Mouse (Mus musculus): Measurements from ENCODE around the gene Trappc2l. TPM values are rescaled to one million over a fixed set of nuclear protein-coding genes. Genes with fewer than 3 reads are reported as not detected.
A peak's percentile ranks its signal among the peaks of the same experiment; 100 is the strongest.
"Not testable (repeated sequence)": the region's sequence is repeated elsewhere in the genome, so short reads cannot be mapped to it uniquely, and the experiment has no call there.

Trappc2l gene
- polyA plus RNA-seq, 1 experiment from 2014 or later, result 84.8 TPM

- peak overlapping the region; percentile 93 for H3K9ac ChIP-seq (ENCODE audit: low read length)
- no peak overlapping the region for H3K27ac ChIP-seq (replicated peaks in 1 of 2; ENCODE audit: control insufficient read depth in 1 of 2, insufficient read depth in 1 of 2, low read depth in 2 of 2, low read length in 2 of 2)
- H3K4me2 ChIP-seq (ENCODE audit: low read length), result peak overlapping the region; percentile 92
- peaks cover 51% of the 10 kb centered on the region for H3K36me3 ChIP-seq (ENCODE audit: control insufficient read depth, insufficient read depth, low read length)
- no peaks in the 10 kb centered on the region for H3K9me3 ChIP-seq (ENCODE audit: control insufficient read depth, low read length)
- H3K4me1 ChIP-seq (ENCODE audit: control insufficient read depth in 2 of 2, insufficient read depth in 2 of 2, low read length in 2 of 2), result peaks cover 14 to 28% of the 10 kb centered on the region in 2 experiments
- peak overlapping the region; percentile 40 to 88 for H3K4me3 ChIP-seq (ENCODE audit: control insufficient read depth in 1 of 2, insufficient read depth in 1 of 2, low read depth in 1 of 2, low read length in 2 of 2)
- no peaks in the 10 kb centered on the region for H3K27me3 ChIP-seq (ENCODE audit: control insufficient read depth, insufficient read depth, low read length)
- ATAC-seq (ENCODE audit: insufficient number of reproducible peaks, insufficient read depth, low FRiP score, low read depth), result no peak
- 62% methylated on average over 9 of the region's 9 CpGs for WGBS
Measured at GRCm38 (mm10) chr8:122569329-122569728, 42.1 kb upstream of the Trappc2l start.

DNA sequence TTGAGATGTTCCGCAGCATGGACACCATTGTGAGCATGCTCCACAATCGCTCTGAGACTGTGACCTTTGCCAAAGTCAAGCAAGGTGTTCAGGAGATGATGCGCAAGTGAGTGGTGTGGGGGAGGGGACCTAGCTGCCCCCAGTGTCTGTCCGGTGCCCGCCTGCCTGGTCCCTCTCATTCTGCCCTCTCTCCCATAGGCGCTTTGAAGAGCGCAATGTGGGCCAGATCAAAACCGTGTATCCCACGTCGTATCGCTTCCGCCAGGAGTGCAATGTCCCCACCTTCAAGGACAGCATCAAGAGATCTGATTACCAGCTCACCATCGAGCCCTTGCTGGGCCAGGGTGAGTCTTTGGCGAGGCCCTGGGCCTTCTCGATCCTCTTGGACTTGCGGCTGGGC lies 41.4 kb upstream of the Trappc2l start:
- Histone ChIP-seq H3K27ac (replicated peaks in 1 of 2; ENCODE audit: control insufficient read depth in 1 of 2, insufficient read depth in 1 of 2, low read depth in 2 of 2, low read length in 2 of 2) (no peak overlapping the region), H3K9me3 (ENCODE audit: control insufficient read depth, low read length) (no peaks in the 10 kb centered on the region), H3K4me3 (ENCODE audit: control insufficient read depth in 1 of 2, insufficient read depth in 1 of 2, low read depth in 1 of 2, low read length in 2 of 2) (no peak overlapping the region), H3K4me2 (ENCODE audit: low read length) (no peak overlapping the region), H3K27me3 (ENCODE audit: control insufficient read depth, insufficient read depth, low read length) (no peaks in the 10 kb centered on the region), H3K36me3 (ENCODE audit: control insufficient read depth, insufficient read depth, low read length) (peaks cover 52% of the 10 kb centered on the region), H3K9ac (ENCODE audit: low read length) (no peak overlapping the region), H3K4me1 (ENCODE audit: control insufficient read depth in 2 of 2, insufficient read depth in 2 of 2, low read length in 2 of 2) (peaks cover 21 to 34% of the 10 kb centered on the region in 2 experiments)
- 94% methylated on average over 16 of the region's 16 CpGs for WGBS
- ATAC-seq (ENCODE audit: insufficient number of reproducible peaks, insufficient read depth, low FRiP score, low read depth), result no peak

DNA sequence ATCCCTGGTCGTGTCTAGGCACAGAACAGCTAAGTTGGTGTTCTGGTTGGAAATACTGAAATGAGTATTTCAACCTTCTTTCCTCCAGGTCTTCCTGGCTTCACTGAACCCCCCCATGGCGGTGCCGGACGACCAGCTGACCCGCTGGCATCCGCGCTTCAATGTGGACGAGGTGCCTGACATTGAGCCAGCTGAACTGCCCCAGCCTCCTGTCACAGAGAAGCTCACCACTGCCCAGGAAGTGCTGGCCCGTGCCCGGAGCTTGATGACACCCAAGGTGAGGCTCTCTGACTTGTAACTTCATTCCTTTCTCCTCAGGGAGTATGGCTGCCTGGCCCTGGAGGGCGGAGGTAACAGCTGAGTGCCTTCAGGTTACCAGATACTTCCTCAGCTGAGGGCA lies 40.3 kb upstream of the Trappc2l start:
- H3K4me3 ChIP-seq (ENCODE audit: control insufficient read depth in 1 of 2, insufficient read depth in 1 of 2, low read depth in 1 of 2, low read length in 2 of 2), result no peak overlapping the region
- peaks cover 52% of the 10 kb centered on the region for H3K36me3 ChIP-seq (ENCODE audit: control insufficient read depth, insufficient read depth, low read length)
- no peak overlapping the region for H3K27ac ChIP-seq (replicated peaks in 1 of 2; ENCODE audit: control insufficient read depth in 1 of 2, insufficient read depth in 1 of 2, low read depth in 2 of 2, low read length in 2 of 2)
- no peak overlapping the region for H3K4me2 ChIP-seq (ENCODE audit: low read length)
- ATAC-seq (ENCODE audit: insufficient number of reproducible peaks, insufficient read depth, low FRiP score, low read depth), result no peak
- H3K27me3 ChIP-seq (ENCODE audit: control insufficient read depth, insufficient read depth, low read length), result no peaks in the 10 kb centered on the region
- WGBS, result 93% methylated on average over 11 of the region's 11 CpGs
- no peaks in the 10 kb centered on the region for H3K9me3 ChIP-seq (ENCODE audit: control insufficient read depth, low read length)
- H3K4me1 ChIP-seq (ENCODE audit: control insufficient read depth in 2 of 2, insufficient read depth in 2 of 2, low read length in 2 of 2), result peaks cover 32 to 46% of the 10 kb centered on the region in 2 experiments
- H3K9ac ChIP-seq (ENCODE audit: low read length), result no peak overlapping the region

DNA sequence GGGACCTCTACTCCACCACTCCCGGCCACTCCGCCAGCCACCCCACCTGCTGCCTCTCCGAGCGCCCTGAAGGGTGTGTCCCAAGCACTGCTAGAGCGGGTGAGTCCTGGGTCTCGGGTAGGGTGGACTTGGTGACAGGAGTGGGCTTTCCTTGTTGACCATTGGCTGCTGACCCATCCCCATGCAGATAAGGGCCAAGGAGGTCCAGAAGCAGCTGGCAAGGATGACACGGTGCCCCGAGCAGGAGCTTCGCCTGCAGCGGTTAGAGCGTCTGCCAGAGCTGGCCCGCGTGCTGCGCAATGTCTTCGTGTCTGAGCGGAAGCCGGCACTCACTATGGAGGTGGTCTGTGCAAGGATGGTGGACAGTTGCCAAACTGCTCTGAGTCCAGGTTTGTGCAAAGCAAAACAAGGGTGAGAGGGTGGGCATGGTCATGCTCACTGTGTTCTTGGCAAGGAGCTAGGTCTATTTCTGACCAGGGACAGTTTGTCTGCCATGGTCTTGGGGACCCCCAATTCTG lies 39.6 kb upstream of the Trappc2l start:
- H3K9me3 ChIP-seq (ENCODE audit: control insufficient read depth, low read length), result no peaks in the 10 kb centered on the region
- H3K27ac ChIP-seq (replicated peaks in 1 of 2; ENCODE audit: control insufficient read depth in 1 of 2, insufficient read depth in 1 of 2, low read depth in 2 of 2, low read length in 2 of 2), result no peak overlapping the region
- ATAC-seq (ENCODE audit: insufficient number of reproducible peaks, insufficient read depth, low FRiP score, low read depth), result no peak
- H3K27me3 ChIP-seq (ENCODE audit: control insufficient read depth, insufficient read depth, low read length), result no peaks in the 10 kb centered on the region
- H3K4me2 ChIP-seq (ENCODE audit: low read length), result no peak overlapping the region
- peaks cover 52% of the 10 kb centered on the region for H3K36me3 ChIP-seq (ENCODE audit: control insufficient read depth, insufficient read depth, low read length)
- 92% methylated on average over 17 of the region's 17 CpGs for WGBS
- H3K9ac ChIP-seq (ENCODE audit: low read length), result no peak overlapping the region
- peaks cover 31 to 43% of the 10 kb centered on the region in 2 experiments for H3K4me1 ChIP-seq (ENCODE audit: control insufficient read depth in 2 of 2, insufficient read depth in 2 of 2, low read length in 2 of 2)
- no peak overlapping the region for H3K4me3 ChIP-seq (ENCODE audit: control insufficient read depth in 1 of 2, insufficient read depth in 1 of 2, low read depth in 1 of 2, low read length in 2 of 2)

GRCm38 (mm10) chr8:122572751-122573150 lies 38.7 kb upstream of the Trappc2l start:
- Histone ChIP-seq H3K4me3 (ENCODE audit: control insufficient read depth in 1 of 2, insufficient read depth in 1 of 2, low read depth in 1 of 2, low read length in 2 of 2) (no peak overlapping the region), H3K4me2 (ENCODE audit: low read length) (no peak overlapping the region), H3K4me1 (ENCODE audit: control insufficient read depth in 2 of 2, insufficient read depth in 2 of 2, low read length in 2 of 2) (peaks cover 31 to 45% of the 10 kb centered on the region in 2 experiments), H3K9ac (ENCODE audit: low read length) (no peak overlapping the region), H3K9me3 (ENCODE audit: control insufficient read depth, low read length) (no peaks in the 10 kb centered on the region), H3K36me3 (ENCODE audit: control insufficient read depth, insufficient read depth, low read length) (peaks cover 52% of the 10 kb centered on the region), H3K27me3 (ENCODE audit: control insufficient read depth, insufficient read depth, low read length) (no peaks in the 10 kb centered on the region), H3K27ac (replicated peaks in 1 of 2; ENCODE audit: control insufficient read depth in 1 of 2, insufficient read depth in 1 of 2, low read depth in 2 of 2, low read length in 2 of 2) (no peak overlapping the region)
- ATAC-seq (ENCODE audit: insufficient number of reproducible peaks, insufficient read depth, low FRiP score, low read depth), result no peak
- WGBS, result 90% methylated on average over 3 of the region's 3 CpGs

DNA sequence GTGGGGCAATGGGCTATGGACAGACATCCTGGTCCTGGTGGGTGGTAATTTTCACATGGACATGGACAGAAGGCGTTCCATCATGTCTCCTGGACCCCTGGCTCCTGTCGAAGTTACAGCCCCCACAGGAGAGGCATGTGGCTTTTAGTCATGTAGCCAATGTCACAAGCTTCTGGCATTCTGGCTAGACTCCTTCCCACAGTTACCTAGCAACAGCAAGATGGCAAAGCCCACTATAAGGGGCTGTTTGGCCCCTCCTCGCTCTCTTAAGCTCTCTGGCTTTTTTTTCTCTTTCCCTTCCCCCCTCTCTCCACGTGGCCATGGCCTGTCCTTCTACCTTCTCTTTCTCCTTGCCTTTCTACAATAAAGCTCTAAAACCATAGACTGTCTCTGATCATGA lies 38.3 kb upstream of the Trappc2l start:
- H3K4me1 ChIP-seq (ENCODE audit: control insufficient read depth in 2 of 2, insufficient read depth in 2 of 2, low read length in 2 of 2), result peaks cover 31 to 45% of the 10 kb centered on the region in 2 experiments
- not testable (repeated sequence) for H3K9ac ChIP-seq (ENCODE audit: low read length); H3K9me3 ChIP-seq (ENCODE audit: control insufficient read depth, low read length); H3K27me3 ChIP-seq (ENCODE audit: control insufficient read depth, insufficient read depth, low read length); H3K27ac ChIP-seq (replicated peaks in 1 of 2; ENCODE audit: control insufficient read depth in 1 of 2, insufficient read depth in 1 of 2, low read depth in 2 of 2, low read length in 2 of 2); H3K4me2 ChIP-seq (ENCODE audit: low read length); H3K4me3 ChIP-seq (ENCODE audit: control insufficient read depth in 1 of 2, insufficient read depth in 1 of 2, low read depth in 1 of 2, low read length in 2 of 2); ATAC-seq (ENCODE audit: insufficient number of reproducible peaks, insufficient read depth, low FRiP score, low read depth)
- peaks cover 52% of the 10 kb centered on the region for H3K36me3 ChIP-seq (ENCODE audit: control insufficient read depth, insufficient read depth, low read length)
- WGBS, result 58% methylated on average over 4 of the region's 4 CpGs

- no peak overlapping the region for H3K4me2 ChIP-seq (ENCODE audit: low read length)
- WGBS, result 69% methylated on average over 9 of the region's 9 CpGs
- no peak overlapping the region for H3K4me3 ChIP-seq (ENCODE audit: control insufficient read depth in 1 of 2, insufficient read depth in 1 of 2, low read depth in 1 of 2, low read length in 2 of 2)
- ATAC-seq (ENCODE audit: insufficient number of reproducible peaks, insufficient read depth, low FRiP score, low read depth), result no peak
- peaks cover 52% of the 10 kb centered on the region for H3K36me3 ChIP-seq (ENCODE audit: control insufficient read depth, insufficient read depth, low read length)
- H3K9ac ChIP-seq (ENCODE audit: low read length), result no peak overlapping the region
- H3K9me3 ChIP-seq (ENCODE audit: control insufficient read depth, low read length), result no peaks in the 10 kb centered on the region
- H3K4me1 ChIP-seq (ENCODE audit: control insufficient read depth in 2 of 2, insufficient read depth in 2 of 2, low read length in 2 of 2), result peaks cover 31 to 42% of the 10 kb centered on the region in 2 experiments
- no peak overlapping the region for H3K27ac ChIP-seq (replicated peaks in 1 of 2; ENCODE audit: control insufficient read depth in 1 of 2, insufficient read depth in 1 of 2, low read depth in 2 of 2, low read length in 2 of 2)
- H3K27me3 ChIP-seq (ENCODE audit: control insufficient read depth, insufficient read depth, low read length), result no peaks in the 10 kb centered on the region
Measured at GRCm38 (mm10) chr8:122573577-122573976, 37.9 kb upstream of the Trappc2l start.

DNA sequence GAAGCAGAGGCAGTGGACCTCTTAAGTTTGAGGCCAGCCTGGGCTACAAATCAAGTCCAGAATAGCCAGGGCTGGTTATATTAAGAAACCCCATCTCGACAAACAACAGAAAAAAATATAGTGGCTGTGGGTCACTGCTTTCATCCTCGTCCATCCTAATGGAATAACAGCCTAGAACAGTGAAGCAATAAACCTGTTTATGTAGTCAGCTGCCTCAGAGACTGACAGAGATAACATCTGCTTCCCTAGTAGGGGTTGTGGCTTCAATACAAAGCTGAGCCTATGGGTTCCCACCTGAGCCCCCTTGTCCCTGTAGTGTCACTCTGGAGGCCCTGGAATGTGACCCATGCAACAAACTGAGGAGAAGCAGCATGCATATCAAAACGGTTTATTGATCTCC lies 37.2 kb upstream of the Trappc2l start:
- Histone ChIP-seq H3K4me1 (ENCODE audit: control insufficient read depth in 2 of 2, insufficient read depth in 2 of 2, low read length in 2 of 2) (peaks cover 26 to 37% of the 10 kb centered on the region in 2 experiments), H3K27ac (replicated peaks in 1 of 2; ENCODE audit: control insufficient read depth in 1 of 2, insufficient read depth in 1 of 2, low read depth in 2 of 2, low read length in 2 of 2) (peak overlapping the region; percentile 20 to 53; a peak in 2 of 4 replicates), H3K36me3 (ENCODE audit: control insufficient read depth, insufficient read depth, low read length) (peaks cover 52% of the 10 kb centered on the region), H3K4me2 (ENCODE audit: low read length) (peak overlapping the region; percentile 83; the same call in 1 of the 2 replicates), H3K9ac (ENCODE audit: low read length) (peak overlapping the region; percentile 8; the same call in 1 of the 2 replicates), H3K9me3 (ENCODE audit: control insufficient read depth, low read length) (no peaks in the 10 kb centered on the region), H3K27me3 (ENCODE audit: control insufficient read depth, insufficient read depth, low read length) (no peaks in the 10 kb centered on the region), H3K4me3 (ENCODE audit: control insufficient read depth in 1 of 2, insufficient read depth in 1 of 2, low read depth in 1 of 2, low read length in 2 of 2) (no peak overlapping the region)
- ATAC-seq (ENCODE audit: insufficient number of reproducible peaks, insufficient read depth, low FRiP score, low read depth), result no peak
- WGBS, result 38% methylated on average over 3 of the region's 3 CpGs
